Mouse (Mus musculus) forebrain, embryonic 14.5 days (tissue): ENCODE data around the gene Gfer. TPM values are rescaled to one million over a fixed set of nuclear protein-coding genes. Genes with fewer than 3 reads are reported as not detected.
"Not testable (repeated sequence)": the region's sequence is repeated elsewhere in the genome, so short reads cannot be mapped to it uniquely, and the experiment has no call there.

Experiments
- ATAC-seq: fragments of 200-750 bp; cut with Nextera tagmentation; 2 replicates; pipeline ENCODE4 v1.8.0; 2017; ENCODE audit warnings: mild to moderate bottlenecking, moderate library complexity
- DNase-seq: peaks from one replicate; pipeline ENCODE4 v3.0.0-alpha.2; 2015; ENCODE audit warnings: low spot score
- H3K27ac ChIP-seq: fragments of 300-500 bp; sonication (generic); 2 replicates; pipeline ENCODE4 v1.5.1; 2014; ENCODE audit warnings: low read depth, mild to moderate bottlenecking, control low read depth, low read length, moderate library complexity
- H3K27me3 ChIP-seq: fragments of 300-500 bp; sonication (generic); replicated peaks from 2 replicates; pipeline ENCODE4 v1.6.1; 2014; ENCODE audit warnings: low read length, control low read depth, mixed read lengths; ENCODE audit not compliant: control insufficient read depth, insufficient read depth
- H3K36me3 ChIP-seq: fragments of 300-500 bp; sonication (generic); 2 replicates; pipeline ENCODE4 v1.6.1; 2014; ENCODE audit warnings: low read length, control low read depth; ENCODE audit not compliant: control insufficient read depth, insufficient read depth
- H3K4me1 ChIP-seq: fragments of 300-500 bp; sonication (generic); 2 replicates; pipeline ENCODE4 v1.6.1; 2014; ENCODE audit warnings: antibody characterized with exemption, low read length, control low read depth; ENCODE audit not compliant: control insufficient read depth, insufficient read depth
- H3K4me2 ChIP-seq: fragments of 300-500 bp; sonication (generic); 2 replicates; pipeline ENCODE4 v1.6.1; 2014; ENCODE audit warnings: mild to moderate bottlenecking, control low read depth, low read length
- H3K4me3 ChIP-seq: fragments of 300-500 bp; sonication (generic); 2 replicates; pipeline ENCODE4 v1.5.1; 2014; ENCODE audit warnings: low read depth, low read length, control low read depth
- H3K9ac ChIP-seq: fragments of 300-500 bp; sonication (generic); 2 replicates; pipeline ENCODE4 v1.6.1; 2014; ENCODE audit warnings: mild to moderate bottlenecking, low read length, control low read depth, moderate library complexity
- H3K9me3 ChIP-seq: fragments of 300-500 bp; sonication (generic); replicated peaks from 2 replicates; pipeline ENCODE4 v1.6.1; 2016; ENCODE audit warnings: low read length, control low read depth, mixed read lengths; ENCODE audit not compliant: control insufficient read depth
- WGBS: fragments of 180-500 bp; shearing (Covaris S2); extraction: QIAGEN DNeasy Blood & Tissue Kit; methylation state at CpG from one replicate; pipeline ENCODE4 v1.1.7; 2014; 5-methylcytosine and 5-hydroxymethylcytosine counted together
- polyA plus RNA-seq: library from polyadenylated mRNA; unstranded; fragments of >200 nt; fragmentation: Nextera tagmentation; extraction: Ambion mirVana; gene quantifications from 2 replicates; pipeline ENCODE4 v1.2.1, GENCODE M21; 2014

Gene Gfer
- polyA plus RNA-seq, 1 experiment from 2014 or later, result 37.7 TPM

DNA sequence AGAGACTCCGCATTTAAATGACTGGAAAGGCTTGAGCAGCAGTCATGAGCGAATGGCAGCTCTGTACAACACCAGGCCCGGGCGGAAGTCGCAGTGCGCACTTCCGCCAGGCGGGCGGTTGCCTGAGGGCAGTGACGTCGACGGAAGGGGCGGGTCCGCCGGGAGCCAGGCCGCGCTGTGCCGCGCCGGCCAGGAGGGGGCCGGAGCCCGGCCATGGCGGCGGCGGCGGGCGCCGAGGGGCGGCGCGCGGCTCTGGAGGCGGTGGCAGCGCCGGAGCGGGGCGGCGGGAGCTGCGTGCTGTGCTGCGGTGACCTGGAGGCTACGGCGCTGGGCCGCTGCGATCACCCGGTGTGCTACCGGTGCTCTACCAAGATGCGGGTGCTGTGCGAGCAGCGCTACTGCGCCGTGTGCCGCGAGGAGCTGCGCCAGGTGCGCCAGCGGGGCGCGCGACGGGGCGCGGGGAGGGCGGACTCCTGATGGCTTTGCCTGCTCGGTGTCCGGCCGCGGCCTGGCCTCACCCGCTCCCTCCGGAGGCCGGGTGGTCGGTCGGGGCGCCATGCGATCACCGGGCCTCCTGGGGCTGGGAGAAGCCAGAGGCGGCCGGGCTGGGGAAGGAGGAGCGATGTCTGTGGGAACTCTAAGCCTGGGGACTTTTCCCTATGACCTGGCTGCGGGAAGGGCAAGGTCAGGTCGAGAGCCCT, 26.3 kb downstream of the Gfer start, which contains the start of gene Zfp598:
Gene Zfp598, plus strand, starts transcription at position 143 of the 701 bp plus-strand sequence.
- Histone ChIP-seq H3K27ac (peak within 1 kb of the TSS; percentile 76), H3K4me2 (peak within 1 kb of the TSS; percentile 84), H3K27me3 (no peaks in the 10 kb centered on the region), H3K36me3 (no peaks in the 10 kb centered on the region), H3K9ac (peak within 1 kb of the TSS; percentile 96), H3K9me3 (no peaks in the 10 kb centered on the region), H3K4me3 (peak within 1 kb of the TSS; percentile 96), H3K4me1 (peaks cover 18% of the 10 kb centered on the region)
- peak; percentile 100 for ATAC-seq
- peak; percentile 97 for DNase-seq
- WGBS, result under 1% methylated on average over 78 of the region's 80 CpGs

DNA sequence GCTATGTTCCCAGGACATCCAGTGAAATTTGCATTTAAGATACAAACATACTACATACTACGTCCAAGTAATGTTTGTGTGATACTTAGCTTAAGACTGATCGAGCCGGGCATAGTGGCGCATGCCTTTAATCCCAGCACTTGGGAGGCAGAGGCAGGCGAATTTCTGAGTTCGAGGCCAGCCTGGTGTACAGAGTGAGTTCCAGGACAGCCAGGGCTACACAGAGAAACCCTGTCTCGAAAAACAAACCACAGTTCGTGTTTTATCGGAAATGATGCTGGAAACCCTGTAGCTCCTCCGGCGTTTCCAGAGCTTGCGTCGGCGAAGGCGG, 26.8 kb downstream of the Gfer start:
- H3K4me1 ChIP-seq, result peaks cover 18% of the 10 kb centered on the region
- not testable (repeated sequence) for H3K36me3 ChIP-seq, DNase-seq, H3K9me3 ChIP-seq, H3K27me3 ChIP-seq
- peak overlapping the region; percentile 84 for H3K4me2 ChIP-seq
- H3K4me3 ChIP-seq, result peak overlapping the region; percentile 96
- ATAC-seq, result peak; percentile 43
- H3K27ac ChIP-seq, result peak overlapping the region; percentile 76
- WGBS, result 13% methylated on average over 15 of the region's 15 CpGs
- H3K9ac ChIP-seq, result peak overlapping the region; percentile 96

DNA sequence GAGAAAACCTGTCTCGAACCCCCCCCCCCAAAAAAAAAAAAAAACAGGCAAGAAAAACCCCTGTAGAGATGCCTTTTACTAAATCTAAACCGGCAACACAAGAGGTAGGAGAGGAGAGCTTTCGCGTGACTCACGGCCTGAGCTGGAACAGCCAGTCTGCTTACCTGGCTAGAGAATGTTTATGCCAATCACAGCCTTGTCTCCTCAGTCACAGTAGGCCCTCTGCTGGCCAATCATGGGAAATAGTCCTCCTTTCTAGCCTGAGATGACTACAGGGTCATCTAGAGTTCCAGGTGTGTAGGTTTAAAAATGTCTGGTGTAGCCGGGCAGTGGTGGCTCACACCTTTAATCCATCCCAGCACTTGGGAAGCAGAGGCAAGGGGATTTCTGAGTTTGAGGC, 28.5 kb downstream of the Gfer start:
- Histone ChIP-seq H3K4me3 (no peak overlapping the region), H3K27me3 (no peaks in the 10 kb centered on the region), H3K4me2 (no peak overlapping the region), H3K9me3 (no peaks in the 10 kb centered on the region), H3K27ac (no peak overlapping the region), H3K9ac (no peak overlapping the region), H3K4me1 (peaks cover 18% of the 10 kb centered on the region), H3K36me3 (no peaks in the 10 kb centered on the region)
- DNase-seq (peak; percentile 66), ATAC-seq (no peak)
- 36% methylated on average over 6 of the region's 6 CpGs for WGBS

DNA sequence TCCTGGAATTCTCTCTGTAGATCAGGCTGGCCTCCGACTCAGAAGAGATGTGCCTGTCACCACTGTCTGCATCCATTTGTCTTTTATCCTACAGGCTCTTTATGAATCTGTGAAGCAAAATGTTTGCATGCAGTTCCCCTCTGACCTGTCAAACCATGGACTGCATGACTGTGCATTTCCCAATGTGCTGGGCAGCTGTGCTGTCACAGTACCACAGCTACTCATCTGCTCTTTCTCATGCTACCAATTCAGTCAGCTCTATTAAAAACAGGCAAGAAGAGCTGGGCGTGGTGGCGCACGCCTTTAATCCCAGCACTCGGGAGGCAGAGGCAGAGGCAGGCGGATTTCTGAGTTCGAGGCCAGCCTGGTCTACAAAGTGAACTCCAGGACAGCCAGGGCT, 28.9 kb downstream of the Gfer start:
- H3K4me1 ChIP-seq, result peaks cover 18% of the 10 kb centered on the region
- not testable (repeated sequence) for H3K9me3 ChIP-seq, H3K4me3 ChIP-seq, H3K36me3 ChIP-seq, DNase-seq, ATAC-seq, H3K27ac ChIP-seq, H3K4me2 ChIP-seq, H3K9ac ChIP-seq, H3K27me3 ChIP-seq
- WGBS, result 75% methylated on average over 7 of the region's 7 CpGs

DNA sequence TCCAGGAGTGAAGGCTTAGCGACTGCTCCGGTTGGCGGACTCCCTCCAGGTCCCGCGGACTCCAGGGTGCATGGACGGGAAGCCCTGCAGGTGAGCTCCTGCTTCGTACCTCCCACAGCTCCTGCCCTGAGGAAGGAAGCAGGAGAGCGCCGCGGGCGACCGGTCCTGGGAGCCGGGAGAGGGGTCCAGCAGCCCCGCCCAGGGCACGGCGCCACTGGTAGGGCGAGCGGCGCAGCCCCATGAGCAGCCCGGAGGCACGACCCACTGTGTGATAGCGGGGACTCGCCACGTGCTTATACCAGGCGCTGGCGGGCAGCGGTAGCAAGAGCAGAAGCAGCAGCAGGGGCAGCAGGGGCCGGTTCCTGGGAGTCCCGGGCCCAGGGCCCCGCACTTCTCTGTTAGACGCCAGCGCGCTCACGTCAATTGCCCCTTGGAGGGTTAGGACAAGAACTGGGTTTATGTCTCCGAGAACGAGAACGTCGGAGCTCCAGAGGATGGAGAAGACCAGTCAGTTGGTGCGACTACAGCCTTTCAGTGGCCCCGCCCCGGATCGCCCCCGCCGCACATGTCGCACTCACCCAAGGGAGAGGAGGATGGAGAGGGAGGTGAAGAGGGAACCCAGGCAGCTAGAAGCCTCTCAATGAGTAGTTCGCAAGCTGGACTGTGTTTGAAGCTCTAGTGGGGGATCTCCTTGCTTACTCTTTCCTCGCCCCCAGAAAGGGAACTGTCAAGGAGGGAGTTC, 37.8 kb downstream of the Gfer start, which contains the start of gene Npw:
Gene Npw, minus strand, starts transcription at position 441 of the 742 bp plus-strand sequence.
- peaks cover 41% of the 10 kb centered on the region for H3K27me3 ChIP-seq
- ATAC-seq (0 out of 2 replicates have a peak, but pooled peaks have one; percentile 44), DNase-seq (no peak)
- H3K4me1 ChIP-seq, result no peaks in the 10 kb centered on the region
- no peaks in the 10 kb centered on the region for H3K36me3 ChIP-seq
- 2% methylated on average over 47 of the region's 47 CpGs for WGBS
- peak within 1 kb of the TSS; percentile 47; the same call in 1 of the 2 replicates for H3K9ac ChIP-seq
- H3K9me3 ChIP-seq, result no peaks in the 10 kb centered on the region
- peak within 1 kb of the TSS; percentile 23 for H3K4me3 ChIP-seq
- H3K4me2 ChIP-seq, result peak within 1 kb of the TSS; percentile 51
- H3K27ac ChIP-seq, result no peak within 1 kb of the TSS

DNA sequence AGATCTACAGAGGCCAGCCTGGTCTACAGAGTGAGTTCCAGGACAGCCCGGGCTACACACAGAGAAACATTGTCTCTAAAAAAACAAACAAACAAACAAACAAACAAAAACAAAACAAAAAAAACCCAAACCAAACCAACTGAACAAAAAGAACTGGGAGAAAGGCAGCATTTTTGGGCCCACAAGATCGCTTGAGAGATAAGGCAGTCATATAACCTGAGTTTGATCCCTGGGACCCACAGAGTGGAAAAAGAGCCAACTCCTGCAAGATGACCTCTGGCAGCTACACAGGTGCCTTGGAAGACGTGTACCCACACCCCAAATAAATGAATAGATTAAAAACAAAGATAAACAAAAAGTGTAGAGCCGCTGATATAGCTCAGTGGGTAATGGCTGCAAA, 41.0 kb downstream of the Gfer start:
- Histone ChIP-seq H3K4me2 (no peak overlapping the region), H3K27me3 (peaks cover 45% of the 10 kb centered on the region), H3K27ac (no peak overlapping the region), H3K4me1 (no peaks in the 10 kb centered on the region; the same call in 1 of the 2 replicates), H3K9me3 (no peaks in the 10 kb centered on the region), H3K4me3 (no peak overlapping the region), H3K9ac (no peak overlapping the region), H3K36me3 (no peaks in the 10 kb centered on the region)
- 75% methylated on average over 4 of the region's 4 CpGs for WGBS
- no peak for ATAC-seq
- DNase-seq, result no peak

DNA sequence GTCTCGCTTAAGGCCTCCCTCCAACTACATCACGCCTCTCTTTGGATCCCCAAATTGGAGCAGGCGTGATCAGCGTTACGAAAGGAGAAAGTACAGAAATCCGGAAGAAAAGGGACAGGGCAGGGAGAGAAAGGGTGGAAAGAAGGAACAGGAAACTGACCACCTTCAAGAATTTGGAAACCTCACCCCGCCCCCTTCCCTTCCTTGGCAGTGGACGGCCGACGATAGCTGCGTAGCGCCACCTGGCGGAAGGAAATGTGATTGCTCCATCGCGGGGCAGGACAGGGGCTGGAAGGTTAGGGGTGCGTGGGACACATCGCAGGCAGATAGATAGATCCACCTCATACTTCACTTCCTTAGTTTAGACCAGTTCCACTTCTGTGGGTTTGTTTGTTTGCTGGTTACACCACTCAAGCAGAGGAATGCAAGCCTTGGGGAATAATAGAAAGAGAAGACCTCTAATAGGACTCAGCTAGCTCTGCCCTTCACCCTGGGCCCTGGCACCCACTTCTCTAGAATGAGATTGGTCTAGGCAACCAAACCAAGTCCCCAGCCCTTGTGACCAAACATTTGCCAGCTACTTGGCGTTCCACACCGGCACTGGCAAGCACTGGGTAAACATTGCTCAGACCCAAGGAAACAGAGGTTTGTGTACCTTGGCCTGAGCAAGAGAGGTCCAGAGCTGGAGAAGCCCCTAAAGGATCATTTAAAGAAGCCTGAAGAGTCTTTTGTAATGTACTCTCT, 41.8 kb downstream of the Gfer start:
- peak overlapping the region; percentile 44 for H3K4me2 ChIP-seq
- H3K27ac ChIP-seq, result no peak overlapping the region
- H3K36me3 ChIP-seq, result no peaks in the 10 kb centered on the region
- 4% methylated on average over 19 of the region's 19 CpGs for WGBS
- H3K4me3 ChIP-seq, result 0 out of 2 replicates have a peak overlapping the region, but pooled peaks have one; percentile 8
- no peaks in the 10 kb centered on the region for H3K9me3 ChIP-seq
- ATAC-seq (0 out of 2 replicates have a peak, but pooled peaks have one; percentile 35), DNase-seq (peak; percentile 81)
- peaks cover 3% of the 10 kb centered on the region for H3K4me1 ChIP-seq
- H3K27me3 ChIP-seq, result peaks cover 39% of the 10 kb centered on the region
- peak overlapping the region; percentile 29; the same call in 1 of the 2 replicates for H3K9ac ChIP-seq

DNA sequence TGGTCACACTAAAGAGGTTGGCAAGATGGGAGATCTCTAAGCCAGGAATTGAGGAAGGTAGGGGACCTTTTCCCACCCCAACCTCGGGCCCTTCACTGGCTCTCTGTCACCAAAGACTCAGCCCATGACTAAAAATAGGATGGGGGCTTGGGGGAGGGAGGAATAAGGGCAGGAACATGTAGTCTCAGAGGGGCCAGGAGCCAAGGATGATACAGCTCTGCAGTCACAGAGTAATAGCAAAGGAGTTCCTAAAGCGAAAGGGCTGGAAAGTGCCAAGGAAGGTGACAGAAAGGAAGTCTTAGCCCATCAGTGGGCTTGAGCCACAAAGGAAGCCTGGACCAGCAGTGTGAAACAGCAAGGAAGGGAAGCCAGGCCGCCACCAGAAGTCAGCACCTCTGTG, 44.1 kb downstream of the Gfer start:
- H3K27ac ChIP-seq, result no peak overlapping the region
- no peak overlapping the region for H3K4me2 ChIP-seq
- no peaks in the 10 kb centered on the region for H3K9me3 ChIP-seq
- H3K27me3 ChIP-seq, result peaks cover 17% of the 10 kb centered on the region
- H3K36me3 ChIP-seq, result no peaks in the 10 kb centered on the region
- no peak overlapping the region for H3K4me3 ChIP-seq
- peaks cover 3% of the 10 kb centered on the region for H3K4me1 ChIP-seq
- no peak for ATAC-seq
- no peak overlapping the region for H3K9ac ChIP-seq
- no peak for DNase-seq
- WGBS, result 72% methylated on average over 3 of the region's 3 CpGs
